Mouse (Mus musculus): ENCODE data around the gene Cyp3a13.
"Not testable (repeated sequence)": the region's sequence is repeated elsewhere in the genome, so short reads cannot be mapped to it uniquely, and the experiment has no call there.

Cyp3a13 gene

GRCm38 (mm10) chr5:137921532-137921931, at the start of gene Cyp3a13:
Gene Cyp3a13, minus strand, starts transcription at chr5:137921619.
- in situ Hi-C loops (cut with MboI, MseI) = no loop called here

- in situ Hi-C loops (cut with MboI, MseI) = no loop called here
Observed at GRCm38 (mm10) chr5:137966492-137966891, 45.1 kb upstream of the Cyp3a13 start.

- in situ Hi-C loops (cut with MboI, MseI) = no loop called here
Observed at GRCm38 (mm10) chr5:137962945-137963344, 41.5 kb upstream of the Cyp3a13 start, which contains the start of gene Gjc3. Gene Gjc3, minus strand, starts transcription at chr5:137963098.

GRCm38 (mm10) chr5:137956404-137956803, 35.0 kb upstream of the Cyp3a13 start:
- in situ Hi-C loops (cut with MboI, MseI) = no loop called here

GRCm38 (mm10) chr5:137951218-137951617, 29.8 kb upstream of the Cyp3a13 start:
- in situ Hi-C loops (cut with MboI, MseI) = no loop called here

GRCm38 (mm10) chr5:137947303-137947702, 25.9 kb upstream of the Cyp3a13 start:
- in situ Hi-C loops (cut with MboI, MseI) = no loop called here

- in situ Hi-C loops (cut with MboI, MseI) = no loop called here
Observed at GRCm38 (mm10) chr5:137943133-137943532, 21.7 kb upstream of the Cyp3a13 start.

- in situ Hi-C loops (cut with MboI, MseI) = no loop called here
Observed at GRCm38 (mm10) chr5:137940948-137941347, 19.5 kb upstream of the Cyp3a13 start.

GRCm38 (mm10) chr5:137937238-137937637, 15.8 kb upstream of the Cyp3a13 start:
- in situ Hi-C loops (cut with MboI, MseI) = no loop called here

- in situ Hi-C loops (cut with MboI, MseI) = no loop called here
Observed at GRCm38 (mm10) chr5:137936486-137936885, 15.1 kb upstream of the Cyp3a13 start.

- in situ Hi-C loops (cut with MboI, MseI) = not testable (repeated sequence)
Observed at GRCm38 (mm10) chr5:137933934-137934333, 12.5 kb upstream of the Cyp3a13 start.

- in situ Hi-C loops (cut with MboI, MseI) = no loop called here
Observed at GRCm38 (mm10) chr5:137928439-137928838, 7.0 kb upstream of the Cyp3a13 start.

GRCm38 (mm10) chr5:137922171-137922570, 752 bp upstream of the Cyp3a13 start:
- in situ Hi-C loops (cut with MboI, MseI) = no loop called here

GRCm38 (mm10) chr5:137915550-137915949, 5.9 kb downstream of the Cyp3a13 start:
- in situ Hi-C loops (cut with MboI, MseI) = no loop called here

GRCm38 (mm10) chr5:137914508-137914907, 6.9 kb downstream of the Cyp3a13 start:
- in situ Hi-C loops (cut with MboI, MseI) = no loop called here

- in situ Hi-C loops (cut with MboI, MseI) = no loop called here
Observed at GRCm38 (mm10) chr5:137909564-137910262, 11.7 kb downstream of the Cyp3a13 start.

GRCm38 (mm10) chr5:137897812-137898211, 23.6 kb downstream of the Cyp3a13 start:
- in situ Hi-C loops (cut with MboI, MseI) = no loop called here

GRCm38 (mm10) chr5:137892954-137893353, 28.5 kb downstream of the Cyp3a13 start:
- in situ Hi-C loops (cut with MboI, MseI) = no loop called here

- in situ Hi-C loops (cut with MboI, MseI) = no loop called here
Observed at GRCm38 (mm10) chr5:137887666-137888065, 33.8 kb downstream of the Cyp3a13 start.

- in situ Hi-C loops (cut with MboI, MseI) = no loop called here
Observed at GRCm38 (mm10) chr5:137885894-137886293, 35.5 kb downstream of the Cyp3a13 start.

GRCm38 (mm10) chr5:137883345-137883744, 38.1 kb downstream of the Cyp3a13 start:
- in situ Hi-C loops (cut with MboI, MseI) = no loop called here

GRCm38 (mm10) chr5:137882922-137883321, 38.5 kb downstream of the Cyp3a13 start:
- in situ Hi-C loops (cut with MboI, MseI) = no loop called here

- in situ Hi-C loops (cut with MboI, MseI) = loop anchor here (5.0 to 10.0 kb wide), 2 partner anchors 71 to 83 kb away; no protein-coding TSS in a partner anchor
Observed at GRCm38 (mm10) chr5:137877860-137878259, 43.6 kb downstream of the Cyp3a13 start.

All from T-helper 17 cell (primary cell).